Mouse (Mus musculus): Measurements from ENCODE around the gene Prss54. TPM values are rescaled to one million over a fixed set of nuclear protein-coding genes. Genes with fewer than 3 reads are reported as not detected.

Gene Prss54
- total RNA-seq, 1 experiment: not detected

- no peak overlapping the region for H3K4me3 ChIP-seq (ENCODE audit: insufficient read depth in 1 of 2, low read depth in 1 of 2, low read length in 2 of 2, poor library complexity in 1 of 2, severe bottlenecking in 1 of 2)
- H3K36me3 ChIP-seq (ENCODE audit: control insufficient read depth, insufficient read depth, low read length, poor library complexity, severe bottlenecking): no peaks in the 10 kb centered on the region
- in situ Hi-C loops (cut with MboI; ENCODE audit: low sequenced_read_pairs in 2 of 2, unreplicated experiment in 2 of 2): no loop called here
- H3K4me1 ChIP-seq (ENCODE audit: control insufficient read depth in 2 of 2, insufficient read depth in 2 of 2, low read length in 2 of 2, poor library complexity in 1 of 2): peaks cover 6 to 15% of the 10 kb centered on the region in 2 experiments; a peak in 2 of 4 replicates
- no peak overlapping the region for H3K9ac ChIP-seq (ENCODE audit: insufficient read depth, low read depth, low read length, poor library complexity, severe bottlenecking)
- no peak for TF ChIP-seq CHD2 (IDR thresholded peaks at IDR 0.05; ENCODE audit: low read depth, low read length)
- TF ChIP-seq MAFK (IDR thresholded peaks at IDR 0.05; ENCODE audit: insufficient read depth, low read depth, low read length): no peak
- no peak for TF ChIP-seq ZNF384 (IDR thresholded peaks at IDR 0.05; ENCODE audit: low read depth, low read length)
- no peak for TF ChIP-seq ZC3H11A (IDR thresholded peaks at IDR 0.05; ENCODE audit: borderline replicate concordance, low read depth, low read length)
- no peak for TF ChIP-seq HCFC1 (IDR thresholded peaks at IDR 0.05; ENCODE audit: borderline replicate concordance, insufficient read depth, low read length)
- H3K27ac ChIP-seq (ENCODE audit: insufficient read depth, low read depth, low read length, poor library complexity, severe bottlenecking): no peak overlapping the region
- no peaks in the 10 kb centered on the region for H3K9me3 ChIP-seq (ENCODE audit: control insufficient read depth, insufficient read depth, low read depth, low read length)
- no peak for DNase-seq (ENCODE audit: low read depth, low spot score)
Measured at GRCm38 (mm10) chr8:95551577-95551976, 24.6 kb downstream of the Prss54 start.

DNA sequence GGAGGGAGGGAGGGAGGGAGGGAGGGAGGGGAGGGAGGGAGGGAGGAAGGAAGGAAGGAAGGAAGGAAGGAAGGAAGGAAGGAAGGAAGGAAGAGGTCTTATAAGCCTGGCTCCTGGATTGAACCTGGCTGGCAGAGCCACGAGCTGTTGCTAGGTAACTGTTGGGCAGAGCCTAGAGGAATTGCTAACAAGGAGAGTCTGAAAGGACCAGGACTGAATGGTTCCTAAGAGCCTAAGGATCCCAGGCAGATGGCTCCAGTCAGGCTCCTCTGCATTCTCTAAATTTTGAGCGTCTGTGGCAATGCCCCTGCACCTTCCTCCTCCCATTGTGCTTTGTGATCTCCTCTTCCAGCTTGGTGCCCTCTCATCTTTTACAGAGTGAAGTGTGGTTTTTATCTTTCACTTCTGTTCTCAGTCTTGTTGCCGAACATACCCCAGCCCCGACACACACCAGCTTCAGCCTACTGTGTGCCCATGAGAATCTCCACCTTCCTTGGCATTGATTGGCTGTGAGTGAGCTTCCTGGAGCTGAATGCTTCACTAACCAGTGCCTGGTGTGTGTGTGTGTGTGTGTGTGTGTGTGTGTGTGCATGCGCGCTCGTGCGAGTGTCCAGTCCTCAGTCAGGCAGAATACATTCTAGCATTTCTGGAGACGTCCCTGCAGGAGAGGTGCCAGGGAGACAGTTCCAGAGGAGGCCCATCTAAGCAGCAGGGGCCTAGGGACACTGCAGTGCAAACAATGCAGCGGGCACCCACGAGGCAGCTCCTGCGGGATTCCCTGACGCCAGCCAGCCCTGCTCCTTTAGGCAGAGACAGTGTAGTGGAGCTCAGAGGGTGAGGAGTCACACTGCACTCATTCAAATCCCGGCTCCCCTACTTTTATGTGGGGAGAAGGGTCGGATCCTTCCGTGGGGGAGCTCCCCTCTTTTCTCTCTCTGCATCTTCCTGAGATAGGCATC, 26.0 kb downstream of the Prss54 start:
- H3K9me3 ChIP-seq (ENCODE audit: control insufficient read depth, insufficient read depth, low read depth, low read length): no peaks in the 10 kb centered on the region
- no peak overlapping the region for H3K27ac ChIP-seq (ENCODE audit: insufficient read depth, low read depth, low read length, poor library complexity, severe bottlenecking)
- no peaks in the 10 kb centered on the region for H3K36me3 ChIP-seq (ENCODE audit: control insufficient read depth, insufficient read depth, low read length, poor library complexity, severe bottlenecking)
- no peak overlapping the region for H3K4me3 ChIP-seq (ENCODE audit: insufficient read depth in 1 of 2, low read depth in 1 of 2, low read length in 2 of 2, poor library complexity in 1 of 2, severe bottlenecking in 1 of 2)
- peaks cover 8 to 17% of the 10 kb centered on the region in 2 experiments; a peak in 2 of 4 replicates for H3K4me1 ChIP-seq (ENCODE audit: control insufficient read depth in 2 of 2, insufficient read depth in 2 of 2, low read length in 2 of 2, poor library complexity in 1 of 2)
- H3K9ac ChIP-seq (ENCODE audit: insufficient read depth, low read depth, low read length, poor library complexity, severe bottlenecking): no peak overlapping the region
- in situ Hi-C loops (cut with MboI; ENCODE audit: low sequenced_read_pairs in 2 of 2, unreplicated experiment in 2 of 2): no loop called here
- DNase-seq (ENCODE audit: low read depth, low spot score): no peak
- no peak for TF ChIP-seq ZNF384 (IDR thresholded peaks at IDR 0.05; ENCODE audit: low read depth, low read length)
- no peak for TF ChIP-seq MAFK (IDR thresholded peaks at IDR 0.05; ENCODE audit: insufficient read depth, low read depth, low read length)
- TF ChIP-seq HCFC1 (IDR thresholded peaks at IDR 0.05; ENCODE audit: borderline replicate concordance, insufficient read depth, low read length): no peak
- TF ChIP-seq ZC3H11A (IDR thresholded peaks at IDR 0.05; ENCODE audit: borderline replicate concordance, low read depth, low read length): no peak
- no peak for TF ChIP-seq CHD2 (IDR thresholded peaks at IDR 0.05; ENCODE audit: low read depth, low read length)

GRCm38 (mm10) chr8:95547931-95548330, 28.2 kb downstream of the Prss54 start:
- H3K9ac ChIP-seq (ENCODE audit: insufficient read depth, low read depth, low read length, poor library complexity, severe bottlenecking): peak overlapping the region; percentile 52; the same call in 1 of the 2 replicates
- in situ Hi-C loops (cut with MboI; ENCODE audit: low sequenced_read_pairs in 2 of 2, unreplicated experiment in 2 of 2): no loop called here
- H3K4me3 ChIP-seq (ENCODE audit: insufficient read depth in 1 of 2, low read depth in 1 of 2, low read length in 2 of 2, poor library complexity in 1 of 2, severe bottlenecking in 1 of 2): peak overlapping the region; percentile 45 to 46
- no peak for DNase-seq (ENCODE audit: low read depth, low spot score)
- no peaks in the 10 kb centered on the region for H3K9me3 ChIP-seq (ENCODE audit: control insufficient read depth, insufficient read depth, low read depth, low read length)
- no peaks in the 10 kb centered on the region for H3K36me3 ChIP-seq (ENCODE audit: control insufficient read depth, insufficient read depth, low read length, poor library complexity, severe bottlenecking)
- H3K27ac ChIP-seq (ENCODE audit: insufficient read depth, low read depth, low read length, poor library complexity, severe bottlenecking): peak overlapping the region; percentile 19; the same call in 1 of the 2 replicates
- H3K4me1 ChIP-seq (ENCODE audit: control insufficient read depth in 2 of 2, insufficient read depth in 2 of 2, low read length in 2 of 2, poor library complexity in 1 of 2): peaks cover 8 to 17% of the 10 kb centered on the region in 2 experiments; a peak in 2 of 4 replicates
- TF ChIP-seq ZNF384 (IDR thresholded peaks at IDR 0.05; ENCODE audit: low read depth, low read length) (no peak), HCFC1 (IDR thresholded peaks at IDR 0.05; ENCODE audit: borderline replicate concordance, insufficient read depth, low read length) (no peak), MAFK (IDR thresholded peaks at IDR 0.05; ENCODE audit: insufficient read depth, low read depth, low read length) (no peak), CHD2 (IDR thresholded peaks at IDR 0.05; ENCODE audit: low read depth, low read length) (no peak)

DNA sequence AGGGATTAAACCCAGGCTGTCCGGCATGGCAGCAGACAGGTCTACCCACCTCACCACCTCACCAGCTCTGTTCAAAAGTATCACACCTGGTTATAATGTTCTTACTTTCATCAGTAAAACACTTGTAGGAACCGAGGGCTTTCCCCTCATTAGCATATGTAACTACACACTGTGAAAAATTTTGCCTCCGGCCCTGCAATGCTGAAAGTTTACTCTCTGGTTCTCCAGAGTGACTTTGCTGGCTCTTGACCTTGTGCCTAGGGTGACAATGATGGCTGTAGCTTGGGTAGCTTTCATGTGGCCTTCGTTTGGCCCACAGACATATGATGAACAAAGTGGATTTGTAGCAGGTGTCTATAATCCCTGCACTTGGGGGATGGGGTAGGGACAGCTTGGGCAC, 29.2 kb downstream of the Prss54 start:
- Histone ChIP-seq H3K4me3 (ENCODE audit: insufficient read depth in 1 of 2, low read depth in 1 of 2, low read length in 2 of 2, poor library complexity in 1 of 2, severe bottlenecking in 1 of 2) (no peak overlapping the region; a peak in 1 of 4 replicates), H3K27ac (ENCODE audit: insufficient read depth, low read depth, low read length, poor library complexity, severe bottlenecking) (no peak overlapping the region), H3K9ac (ENCODE audit: insufficient read depth, low read depth, low read length, poor library complexity, severe bottlenecking) (no peak overlapping the region; the same call in 1 of the 2 replicates), H3K4me1 (ENCODE audit: control insufficient read depth in 2 of 2, insufficient read depth in 2 of 2, low read length in 2 of 2, poor library complexity in 1 of 2) (peaks cover 8 to 17% of the 10 kb centered on the region in 2 experiments; a peak in 2 of 4 replicates), H3K36me3 (ENCODE audit: control insufficient read depth, insufficient read depth, low read length, poor library complexity, severe bottlenecking) (no peaks in the 10 kb centered on the region), H3K9me3 (ENCODE audit: control insufficient read depth, insufficient read depth, low read depth, low read length) (no peaks in the 10 kb centered on the region)
- in situ Hi-C loops (cut with MboI; ENCODE audit: low sequenced_read_pairs in 2 of 2, unreplicated experiment in 2 of 2): no loop called here
- DNase-seq (ENCODE audit: low read depth, low spot score): no peak
- TF ChIP-seq CHD2 (IDR thresholded peaks at IDR 0.05; ENCODE audit: low read depth, low read length) (no peak), ZC3H11A (IDR thresholded peaks at IDR 0.05; ENCODE audit: borderline replicate concordance, low read depth, low read length) (no peak), ZNF384 (IDR thresholded peaks at IDR 0.05; ENCODE audit: low read depth, low read length) (no peak), HCFC1 (IDR thresholded peaks at IDR 0.05; ENCODE audit: borderline replicate concordance, insufficient read depth, low read length) (no peak), MAFK (IDR thresholded peaks at IDR 0.05; ENCODE audit: insufficient read depth, low read depth, low read length) (no peak)
